Mouse (Mus musculus): ENCODE measurements around the gene Mttp. TPM values are rescaled to one million over a fixed set of nuclear protein-coding genes. Genes with fewer than 3 reads are reported as not detected.

The Mttp gene
- polyA plus RNA-seq, 1 experiment from 2014 or later = 8.3 TPM

Other genes with a start within 250 kb of the Mttp start
- 114 and 117 TPM in 2 replicates for gene Lamtor3, start 226.5 kb downstream of the Mttp start, polyA plus RNA-seq (2014; fragmentation: Nextera tagmentation; extraction: Ambion mirVana)
- 4.2 and 4.6 TPM in 2 replicates for gene Dapp1, start 163.4 kb downstream of the Mttp start, polyA plus RNA-seq (2014; fragmentation: Nextera tagmentation; extraction: Ambion mirVana)
- 0.07 and 0.17 TPM in 2 replicates for gene 1110002E22Rik, start 79.9 kb downstream of the Mttp start, polyA plus RNA-seq (2014; fragmentation: Nextera tagmentation; extraction: Ambion mirVana)
- not detected in 2 replicates for gene Gm5105, start 77.6 kb downstream of the Mttp start, polyA plus RNA-seq (2014; fragmentation: Nextera tagmentation; extraction: Ambion mirVana)
- 16.5 and 17.2 TPM in 2 replicates for gene Trmt10a, start 1.5 kb downstream of the Mttp start, polyA plus RNA-seq (2014; fragmentation: Nextera tagmentation; extraction: Ambion mirVana)
- gene 4930579F01Rik, start 48.9 kb upstream of the Mttp start, polyA plus RNA-seq (2014; fragmentation: Nextera tagmentation; extraction: Ambion mirVana) = not detected in 2 replicates
- gene Adh7, start 72.8 kb upstream of the Mttp start, polyA plus RNA-seq (2014; fragmentation: Nextera tagmentation; extraction: Ambion mirVana) = not detected in 2 replicates
- gene Adh1, start 116.0 kb upstream of the Mttp start, polyA plus RNA-seq (2014; fragmentation: Nextera tagmentation; extraction: Ambion mirVana) = 0.39 TPM in 1 of 2 replicates, not detected in the other
- not detected in 2 replicates for gene Adh6a, start 168.3 kb upstream of the Mttp start, polyA plus RNA-seq (2014; fragmentation: Nextera tagmentation; extraction: Ambion mirVana)
- gene Adh6b, start 196.8 kb upstream of the Mttp start, polyA plus RNA-seq (2014; fragmentation: Nextera tagmentation; extraction: Ambion mirVana) = 0.52 and 0.53 TPM in 2 replicates